Mouse (Mus musculus) embryonic facial prominence, embryonic 11.5 days (tissue): ENCODE measurements around the gene Ncor1. TPM values are rescaled to one million over a fixed set of nuclear protein-coding genes. Genes with fewer than 3 reads are reported as not detected.

ENCODE experiments used
- ATAC-seq: fragments of 200-750 bp; cut with Nextera tagmentation; replicated peaks from 2 replicates; pipeline ENCODE4 v1.8.0; 2017; ENCODE audit warnings: low read depth; ENCODE audit not compliant: insufficient number of reproducible peaks, low FRiP score, low TSS enrichment
- DNase-seq: peaks from one replicate; pipeline ENCODE4 v3.0.0-alpha.2; 2015; ENCODE audit warnings: low spot score
- H3K27ac ChIP-seq: fragments of 300-500 bp; sonication (generic); replicated peaks from 2 replicates; pipeline ENCODE4 v1.5.1; 2014; ENCODE audit warnings: mild to moderate bottlenecking, low read depth, low read length, control low read depth
- H3K27me3 ChIP-seq: fragments of 300-500 bp; sonication (generic); 2 replicates; pipeline ENCODE4 v1.6.1; 2014; ENCODE audit warnings: mild to moderate bottlenecking, low read length, moderate library complexity, mixed read lengths; ENCODE audit not compliant: control insufficient read depth, insufficient read depth
- H3K36me3 ChIP-seq: fragments of 300-500 bp; sonication (generic); replicated peaks from 2 replicates; pipeline ENCODE4 v1.6.1; 2014; ENCODE audit warnings: low read depth, mild to moderate bottlenecking, low read length, moderate library complexity, mixed read lengths; ENCODE audit not compliant: control insufficient read depth, insufficient read depth
- H3K4me1 ChIP-seq: fragments of 300-500 bp; sonication (generic); 2 replicates; pipeline ENCODE4 v1.6.1; 2014; ENCODE audit warnings: low read length, mixed read lengths; ENCODE audit not compliant: control insufficient read depth, insufficient read depth
- H3K4me2 ChIP-seq: fragments of 300-500 bp; sonication (generic); 2 replicates; pipeline ENCODE4 v1.6.1; 2014; ENCODE audit warnings: low read depth, mild to moderate bottlenecking, control low read depth, low read length, moderate library complexity
- H3K4me3 ChIP-seq: fragments of 300-500 bp; sonication (generic); 2 replicates; pipeline ENCODE4 v1.5.1; 2014; ENCODE audit warnings: low read depth, low read length, control low read depth
- H3K9ac ChIP-seq: fragments of 300-500 bp; sonication (generic); replicated peaks from 2 replicates; pipeline ENCODE4 v1.6.1; 2014; ENCODE audit warnings: mild to moderate bottlenecking, control low read depth, low read length
- H3K9me3 ChIP-seq: fragments of 300-500 bp; sonication (generic); replicated peaks from 2 replicates; pipeline ENCODE4 v1.6.1; 2016; ENCODE audit warnings: mild to moderate bottlenecking, low read length, inconsistent platforms, mixed read lengths; ENCODE audit not compliant: control insufficient read depth
- WGBS: fragments of 180-500 bp; shearing (Covaris S2); extraction: QIAGEN DNeasy Blood & Tissue Kit; methylation state at CpG from one replicate; pipeline ENCODE4 v1.1.7; 2014; 5-methylcytosine and 5-hydroxymethylcytosine counted together
- polyA plus RNA-seq: library from polyadenylated mRNA; unstranded; fragments of >200 nt; fragmentation: Nextera tagmentation; extraction: Ambion mirVana; gene quantifications from 2 replicates; pipeline ENCODE4 v1.2.1, GENCODE M21; 2014

Ncor1 gene
- polyA plus RNA-seq, 1 experiment from 2014 or later, result 170 TPM

- ATAC-seq, result no peak
- Histone ChIP-seq H3K4me3 (no peak overlapping the region), H3K4me1 (no peaks in the 10 kb centered on the region), H3K9ac (no peak overlapping the region), H3K4me2 (no peak overlapping the region), H3K9me3 (no peaks in the 10 kb centered on the region), H3K27ac (no peak overlapping the region), H3K36me3 (peaks cover 5% of the 10 kb centered on the region; the same call in 1 of the 2 replicates), H3K27me3 (no peaks in the 10 kb centered on the region)
- 80% methylated on average over 2 of the region's 3 CpGs for WGBS
- DNase-seq, result peak; percentile 5
Measured at GRCm38 (mm10) chr11:62427105-62427504, 31.2 kb downstream of the Ncor1 start.

DNA sequence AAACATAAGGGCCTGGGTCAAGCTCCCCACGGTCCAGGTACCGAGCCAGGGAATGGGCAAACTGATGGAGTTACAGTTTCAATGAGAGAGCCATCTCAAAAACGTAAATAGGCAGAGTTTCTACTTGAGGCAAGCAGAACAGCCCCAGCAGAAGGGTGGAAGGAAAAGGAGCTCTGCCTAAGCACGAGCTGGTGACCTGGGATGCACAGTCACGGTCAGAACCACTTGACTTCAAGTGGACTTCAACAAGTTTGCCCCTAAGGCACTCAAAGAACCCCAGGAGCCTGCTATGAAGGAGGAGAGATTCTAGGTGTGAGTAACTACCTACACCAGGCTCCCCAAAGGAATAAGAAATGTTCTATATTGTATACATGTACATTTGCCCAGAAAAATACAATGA, 32.1 kb downstream of the Ncor1 start:
- no peak overlapping the region for H3K9ac ChIP-seq
- no peak overlapping the region for H3K4me3 ChIP-seq
- no peaks in the 10 kb centered on the region for H3K27me3 ChIP-seq
- H3K36me3 ChIP-seq, result peaks cover 5% of the 10 kb centered on the region; the same call in 1 of the 2 replicates
- no peaks in the 10 kb centered on the region for H3K9me3 ChIP-seq
- no peak overlapping the region for H3K27ac ChIP-seq
- no peak overlapping the region for H3K4me2 ChIP-seq
- 87% methylated on average over 5 of the region's 5 CpGs for WGBS
- no peak for ATAC-seq
- no peak for DNase-seq
- H3K4me1 ChIP-seq, result no peaks in the 10 kb centered on the region

DNA sequence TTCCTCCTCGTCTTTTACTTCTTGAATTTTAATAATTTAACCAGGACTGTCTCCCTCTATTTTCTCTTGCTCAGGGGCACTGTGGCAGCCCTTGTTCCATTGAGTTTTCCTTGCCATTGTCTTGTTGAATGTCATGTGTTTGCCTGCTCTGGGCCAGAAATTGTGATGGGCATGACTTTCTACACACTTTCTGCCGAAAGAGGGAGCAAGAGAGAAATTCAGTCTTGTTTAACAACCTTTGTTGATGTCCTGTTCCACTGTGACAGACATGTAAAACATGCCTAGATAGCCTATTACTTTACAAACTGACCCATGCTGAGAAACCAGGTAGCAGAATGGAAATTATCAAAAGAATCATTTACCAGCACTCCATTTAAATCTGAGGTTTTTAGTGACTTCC, 33.8 kb downstream of the Ncor1 start:
- H3K4me3 ChIP-seq, result no peak overlapping the region

DNA sequence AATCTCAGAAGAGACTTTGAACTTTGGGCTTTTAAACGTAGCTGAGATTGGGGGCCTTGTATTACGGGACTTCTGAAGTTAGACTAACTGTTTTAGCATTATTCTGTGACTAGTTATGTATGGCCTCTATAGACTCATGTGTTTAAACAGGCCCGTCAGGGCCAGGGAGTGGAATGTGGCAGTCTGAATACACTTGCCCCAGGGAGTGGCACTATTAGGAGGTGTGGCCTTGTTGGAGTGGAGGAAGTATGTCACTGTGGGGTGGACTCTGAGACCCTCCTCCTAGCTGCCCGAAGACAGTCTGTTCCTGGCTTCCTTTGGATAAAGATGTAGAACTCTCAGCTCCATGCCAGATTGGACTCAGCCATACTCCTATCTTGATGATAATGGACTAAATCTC, 43.3 kb downstream of the Ncor1 start:
- Histone ChIP-seq H3K36me3 (peaks cover 2% of the 10 kb centered on the region), H3K27me3 (no peaks in the 10 kb centered on the region), H3K4me3 (no peak overlapping the region), H3K27ac (no peak overlapping the region), H3K4me1 (no peaks in the 10 kb centered on the region), H3K9ac (no peak overlapping the region), H3K9me3 (no peaks in the 10 kb centered on the region), H3K4me2 (no peak overlapping the region)
- no peak for ATAC-seq
- 92% methylated on average over 4 of the region's 4 CpGs for WGBS
- no peak for DNase-seq

More for the DNA sequence above, 33.8 kb downstream of the Ncor1 start:
- ATAC-seq (no peak), DNase-seq (no peak)
- Histone ChIP-seq H3K36me3 (peaks cover 5% of the 10 kb centered on the region; the same call in 1 of the 2 replicates), H3K4me2 (no peak overlapping the region), H3K4me1 (no peaks in the 10 kb centered on the region), H3K9me3 (no peaks in the 10 kb centered on the region), H3K9ac (no peak overlapping the region), H3K27me3 (no peaks in the 10 kb centered on the region), H3K27ac (no peak overlapping the region)
- 85% methylated on average over 2 of the region's 2 CpGs for WGBS

DNA sequence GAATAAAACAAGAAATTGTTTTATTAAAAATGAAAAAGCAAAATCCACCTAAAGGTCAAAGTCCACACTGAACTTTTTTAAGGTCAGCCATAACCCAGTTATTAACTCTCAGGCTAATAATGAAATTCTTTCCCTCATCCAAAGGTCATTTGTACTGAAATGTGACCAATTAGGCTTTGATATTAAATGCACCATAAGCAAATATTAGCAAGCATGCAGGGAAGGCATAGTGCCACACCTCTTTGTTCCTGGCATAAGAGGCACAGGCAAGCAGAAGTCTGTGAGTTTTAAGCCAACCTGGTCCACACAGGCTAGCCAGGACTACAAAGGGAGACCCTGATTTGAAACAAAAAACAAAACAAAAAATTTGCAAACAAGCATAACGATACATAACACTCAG, 48.7 kb downstream of the Ncor1 start:
- H3K27me3 ChIP-seq, result no peaks in the 10 kb centered on the region
- WGBS, result 98% methylated on average over 1 of the region's 1 CpGs
- peaks cover 6% of the 10 kb centered on the region for H3K36me3 ChIP-seq
- no peak overlapping the region for H3K4me2 ChIP-seq
- no peak overlapping the region for H3K4me3 ChIP-seq
- DNase-seq, result no peak
- no peaks in the 10 kb centered on the region for H3K9me3 ChIP-seq
- ATAC-seq, result no peak
- no peak overlapping the region for H3K9ac ChIP-seq
- H3K4me1 ChIP-seq, result no peaks in the 10 kb centered on the region
- H3K27ac ChIP-seq, result no peak overlapping the region

- Histone ChIP-seq H3K27ac (no peak overlapping the region), H3K36me3 (peaks cover 5% of the 10 kb centered on the region), H3K4me3 (no peak overlapping the region), H3K4me1 (no peaks in the 10 kb centered on the region), H3K4me2 (no peak overlapping the region), H3K9ac (no peak overlapping the region), H3K27me3 (no peaks in the 10 kb centered on the region), H3K9me3 (no peaks in the 10 kb centered on the region)
- no peak for DNase-seq
- no peak for ATAC-seq
- 91% methylated on average over 2 of the region's 2 CpGs for WGBS
Measured at GRCm38 (mm10) chr11:62408848-62409247, 49.5 kb downstream of the Ncor1 start.

DNA sequence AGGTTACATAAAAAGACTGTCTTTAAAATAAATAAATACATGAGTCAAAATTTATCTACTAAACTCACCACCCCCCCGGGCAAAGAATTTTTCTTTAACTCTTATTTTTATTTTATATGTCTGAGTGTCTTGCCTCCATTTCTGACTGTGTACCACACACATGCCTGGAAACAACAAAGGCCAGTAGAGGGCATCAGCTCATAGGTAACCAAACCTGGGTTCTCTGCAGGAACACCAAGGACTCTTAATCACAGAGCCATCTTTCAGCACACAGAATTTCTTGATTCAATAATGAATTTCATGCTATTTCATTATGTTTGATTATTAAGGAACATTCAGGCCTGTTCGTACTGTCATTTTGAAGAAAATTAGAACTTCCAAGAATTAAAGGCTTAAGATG, 61.9 kb downstream of the Ncor1 start:
- no peaks in the 10 kb centered on the region for H3K9me3 ChIP-seq
- no peak overlapping the region for H3K4me3 ChIP-seq
- H3K27ac ChIP-seq, result no peak overlapping the region
- H3K36me3 ChIP-seq, result peaks cover 2% of the 10 kb centered on the region; the same call in 1 of the 2 replicates
- 86% methylated on average over 2 of the region's 2 CpGs for WGBS
- DNase-seq (peak; percentile 55), ATAC-seq (no peak)
- H3K4me1 ChIP-seq, result no peaks in the 10 kb centered on the region
- no peak overlapping the region for H3K4me2 ChIP-seq
- no peaks in the 10 kb centered on the region for H3K27me3 ChIP-seq
- no peak overlapping the region for H3K9ac ChIP-seq

- Histone ChIP-seq H3K4me3 (no peak overlapping the region), H3K9me3 (no peaks in the 10 kb centered on the region), H3K9ac (no peak overlapping the region), H3K36me3 (peaks cover 4% of the 10 kb centered on the region), H3K27ac (no peak overlapping the region), H3K27me3 (no peaks in the 10 kb centered on the region), H3K4me1 (no peaks in the 10 kb centered on the region), H3K4me2 (no peak overlapping the region)
- WGBS, result 98% methylated on average over 3 of the region's 3 CpGs
- no peak for ATAC-seq
- no peak for DNase-seq
Measured at GRCm38 (mm10) chr11:62388331-62388679, 70.0 kb downstream of the Ncor1 start.
